Mouse (Mus musculus) heart, adult 18-20 months (tissue): ENCODE measurements at regions not wholly inside any gene's neighbourhood (a gene's known extent, or its start where the extent isn't known, plus 50 kb on each side); places are given as distances from the start of the nearest gene placed in this dataset.

Experiments used
- DNase-seq, 2 experiments: peaks; one replicate each; pipeline ENCODE4 v3.0.0; 2021 to 2022; ENCODE audit warnings: mixed read lengths in 1 of 2

- no peak for DNase-seq
Observed at GRCm38 (mm10) chr3:41177124-41177523, 94.3 kb upstream of the Pgrmc2 start.

- no peak for DNase-seq
Observed at GRCm38 (mm10) chr3:41175356-41175755, 92.5 kb upstream of the Pgrmc2 start.

- DNase-seq = no peak
Observed at GRCm38 (mm10) chr3:41173561-41173960, 90.7 kb upstream of the Pgrmc2 start.

GRCm38 (mm10) chr3:41172306-41173215 is 89.7 kb upstream of the Pgrmc2 start:
- DNase-seq = no peak

GRCm38 (mm10) chr3:41171772-41172171 is 88.9 kb upstream of the Pgrmc2 start:
- no peak for DNase-seq

GRCm38 (mm10) chr3:41171310-41171709 is 88.5 kb upstream of the Pgrmc2 start:
- no peak for DNase-seq

- DNase-seq = no peak
Observed at GRCm38 (mm10) chr3:41170566-41170965, 87.7 kb upstream of the Pgrmc2 start.

GRCm38 (mm10) chr3:41169430-41169829 is 86.6 kb upstream of the Pgrmc2 start:
- DNase-seq = peak; percentile 38 to 40

- no peak for DNase-seq
Observed at GRCm38 (mm10) chr3:41168181-41168967, 85.5 kb upstream of the Pgrmc2 start.

- no peak for DNase-seq
Observed at GRCm38 (mm10) chr3:41167476-41167875, 84.6 kb upstream of the Pgrmc2 start.

GRCm38 (mm10) chr3:41164736-41165135 is 81.9 kb upstream of the Pgrmc2 start:
- DNase-seq = no peak

- no peak for DNase-seq
Observed at GRCm38 (mm10) chr3:41163767-41164166, 80.9 kb upstream of the Pgrmc2 start.

GRCm38 (mm10) chr3:41162514-41162913 is 79.7 kb upstream of the Pgrmc2 start:
- DNase-seq = no peak

- DNase-seq = no peak
Observed at GRCm38 (mm10) chr3:41160648-41161047, 77.8 kb upstream of the Pgrmc2 start.

GRCm38 (mm10) chr3:41158314-41158973 is 75.6 kb upstream of the Pgrmc2 start:
- no peak for DNase-seq

GRCm38 (mm10) chr3:41157428-41157827 is 74.6 kb upstream of the Pgrmc2 start:
- no peak for DNase-seq

GRCm38 (mm10) chr3:41156562-41156961 is 73.7 kb upstream of the Pgrmc2 start:
- no peak for DNase-seq

GRCm38 (mm10) chr3:41155132-41155760 is 72.4 kb upstream of the Pgrmc2 start:
- no peak for DNase-seq

- no peak for DNase-seq
Observed at GRCm38 (mm10) chr3:41154402-41154801, 71.6 kb upstream of the Pgrmc2 start.

GRCm38 (mm10) chr3:41151989-41152388 is 69.1 kb upstream of the Pgrmc2 start:
- no peak for DNase-seq

- DNase-seq = no peak
Observed at GRCm38 (mm10) chr3:41140391-41140790, 57.5 kb upstream of the Pgrmc2 start.

- DNase-seq = no peak
Observed at GRCm38 (mm10) chr3:41137931-41138330, 55.1 kb upstream of the Pgrmc2 start.
